Mouse (Mus musculus) CD4-positive, CD25-positive, alpha-beta regulatory T cell, adult 9 weeks (primary cell): ENCODE data around the gene Olfr1252. TPM values are rescaled to one million over a fixed set of nuclear protein-coding genes. Genes with fewer than 3 reads are reported as not detected.

ENCODE experiments used
- polyA plus RNA-seq: library from polyadenylated mRNA; unstranded; fragments of 100-300 nt; shearing (Covaris generic); gene quantifications from one replicate; pipeline ENCODE4 v1.2.1, GENCODE M21; 2017

Gene Olfr1252
- polyA plus RNA-seq: not detected

GRCm38 (mm10) chr2:89724912-89725311, at the start of gene Olfr1252:
Gene Olfr1252 (minus strand): TSS chr2:89725012.

GRCm38 (mm10) chr2:89756990-89757389, 32.2 kb upstream of the Olfr1252 start, which contains the start of gene Olfr1253:
Gene Olfr1253 (minus strand): TSS chr2:89757090.

DNA sequence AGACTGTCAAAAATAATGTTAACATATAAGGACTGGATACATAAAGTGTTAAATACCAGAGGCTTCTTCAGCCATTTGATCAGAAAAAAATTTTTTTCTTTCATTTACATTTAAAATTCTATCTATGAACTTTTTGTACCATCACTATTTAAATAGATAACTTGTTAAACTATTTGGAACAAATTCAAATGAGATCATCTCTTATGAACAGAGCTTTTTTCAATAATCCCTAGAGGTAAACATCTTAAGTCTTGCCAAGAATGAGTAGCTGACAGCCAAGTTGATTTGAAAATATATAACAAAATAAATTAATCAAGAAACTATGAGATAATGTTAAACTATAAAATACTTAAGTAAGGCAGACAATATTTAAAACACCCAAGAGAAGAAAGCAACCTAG, 53.0 kb downstream of the Olfr1252 start, which contains the start of gene Olfr1251:
Gene Olfr1251, minus strand, starts transcription at position 101 of the 400 bp plus-strand sequence.

Other genes starting within 250 kb of the Olfr1252 start
- not detected for gene Olfr1241, start 237.9 kb downstream of the Olfr1252 start, polyA plus RNA-seq
- gene Olfr1242, start 226.7 kb downstream of the Olfr1252 start, polyA plus RNA-seq: not detected
- gene Olfr1243, start 193.5 kb downstream of the Olfr1252 start, polyA plus RNA-seq: not detected
- gene Olfr1245, start 146.6 kb downstream of the Olfr1252 start, polyA plus RNA-seq: not detected
- gene Olfr1246, start 131.9 kb downstream of the Olfr1252 start, polyA plus RNA-seq: not detected
- gene Olfr1247, start 110.9 kb downstream of the Olfr1252 start, polyA plus RNA-seq: not detected
- gene Olfr1248, start 106.8 kb downstream of the Olfr1252 start, polyA plus RNA-seq: not detected
- gene Olfr1249, start 90.0 kb downstream of the Olfr1252 start, polyA plus RNA-seq: not detected
- gene Olfr1250, start 63.5 kb downstream of the Olfr1252 start, polyA plus RNA-seq: not detected
- gene Olfr1251, start 53.1 kb downstream of the Olfr1252 start, polyA plus RNA-seq: not detected
- gene Olfr1253, start 32.1 kb upstream of the Olfr1252 start, polyA plus RNA-seq: not detected
- gene Olfr1254, start 68.6 kb upstream of the Olfr1252 start, polyA plus RNA-seq: not detected
- not detected for gene Olfr1255, start 87.0 kb upstream of the Olfr1252 start, polyA plus RNA-seq
- gene Olfr1256, start 116.5 kb upstream of the Olfr1252 start, polyA plus RNA-seq: not detected
- gene Olfr48, start 123.2 kb upstream of the Olfr1252 start, polyA plus RNA-seq: not detected
- gene Olfr1257, start 153.4 kb upstream of the Olfr1252 start, polyA plus RNA-seq: not detected
- 0.04 TPM for gene Olfr1258, start 202.3 kb upstream of the Olfr1252 start, polyA plus RNA-seq
- not detected for gene Olfr1259, start 223.7 kb upstream of the Olfr1252 start, polyA plus RNA-seq
- not detected for gene Olfr1260, start 249.3 kb upstream of the Olfr1252 start, polyA plus RNA-seq